Mouse (Mus musculus): ENCODE results near the gene Ltbp1.
"Not testable (repeated sequence)": the region's sequence is repeated elsewhere in the genome, so short reads cannot be mapped to it uniquely, and the experiment has no call there.

The Ltbp1 gene

GRCm38 (mm10) chr17:75110252-75111205, 105.2 kb downstream of the Ltbp1 start:
- DNase-seq (ENCODE audit: low spot score in 2 of 2): no peak

DNA sequence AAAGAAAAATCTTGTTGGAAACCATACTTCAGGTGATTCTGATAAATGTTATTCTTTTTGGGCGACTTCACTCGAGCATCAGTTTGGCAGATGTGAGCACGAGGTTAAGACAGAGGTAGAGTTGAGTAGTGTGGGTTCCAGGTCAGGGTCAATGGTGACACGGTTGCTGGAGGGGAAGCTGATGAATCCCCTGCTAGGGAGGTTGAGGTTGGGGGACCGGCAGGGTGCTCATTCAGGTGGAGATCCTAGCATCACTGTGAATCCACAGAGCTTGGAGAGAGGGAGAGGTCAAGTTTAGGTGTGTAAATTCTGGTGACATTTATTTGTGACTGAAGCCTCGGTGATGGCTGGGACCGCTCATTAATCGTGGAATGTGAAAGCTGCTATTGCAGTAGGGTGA, 110.2 kb downstream of the Ltbp1 start:
- DNase-seq (ENCODE audit: low spot score in 2 of 2): no peak

DNA sequence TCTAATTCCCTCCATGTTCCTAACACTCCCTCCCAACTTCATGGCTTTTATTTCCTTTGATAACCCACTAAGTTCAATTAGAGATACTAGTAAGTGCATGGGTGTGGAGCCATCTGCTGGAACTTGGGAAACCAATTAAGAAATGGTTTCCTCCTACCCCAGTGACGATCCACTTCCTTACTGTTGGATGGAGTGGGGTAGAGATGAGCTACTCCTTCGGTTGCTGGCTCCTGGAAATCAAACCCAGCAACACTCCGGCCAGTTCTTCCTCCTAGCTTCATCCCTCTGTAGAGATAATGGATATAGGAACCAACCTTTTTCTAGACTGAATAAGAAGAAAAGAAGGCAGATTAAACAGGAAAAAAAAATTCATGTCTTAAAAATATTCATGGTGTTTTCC, 113.5 kb downstream of the Ltbp1 start:
- no peak for DNase-seq (ENCODE audit: low spot score in 2 of 2)

DNA sequence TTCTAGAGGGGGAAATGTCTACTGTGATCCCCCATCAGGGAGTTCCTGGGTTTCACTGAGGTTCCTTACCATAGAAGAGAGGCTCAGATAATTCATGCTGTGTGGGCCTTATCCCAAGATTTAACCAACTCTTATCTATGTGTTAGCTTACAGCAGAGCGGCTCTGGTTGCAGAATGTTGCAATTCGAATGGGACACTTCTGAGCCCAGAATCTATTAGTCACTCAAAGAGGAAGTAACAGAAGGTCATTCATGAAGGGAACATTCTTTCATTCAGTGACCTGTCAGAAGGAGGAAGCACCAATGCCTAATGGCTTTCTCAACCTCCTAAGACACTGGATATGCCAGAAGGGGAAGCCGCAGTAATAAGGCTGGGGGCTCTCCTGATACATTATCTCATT, 114.1 kb downstream of the Ltbp1 start:
- DNase-seq (ENCODE audit: low spot score in 2 of 2): no peak

- DNase-seq (ENCODE audit: low spot score in 2 of 2): no peak
These were observed 114.7 kb downstream of the Ltbp1 start for GRCm38 (mm10) chr17:75120071-75120470.

GRCm38 (mm10) chr17:75122584-75123282, 117.4 kb downstream of the Ltbp1 start:
- DNase-seq (ENCODE audit: low spot score in 2 of 2): no peak

DNA sequence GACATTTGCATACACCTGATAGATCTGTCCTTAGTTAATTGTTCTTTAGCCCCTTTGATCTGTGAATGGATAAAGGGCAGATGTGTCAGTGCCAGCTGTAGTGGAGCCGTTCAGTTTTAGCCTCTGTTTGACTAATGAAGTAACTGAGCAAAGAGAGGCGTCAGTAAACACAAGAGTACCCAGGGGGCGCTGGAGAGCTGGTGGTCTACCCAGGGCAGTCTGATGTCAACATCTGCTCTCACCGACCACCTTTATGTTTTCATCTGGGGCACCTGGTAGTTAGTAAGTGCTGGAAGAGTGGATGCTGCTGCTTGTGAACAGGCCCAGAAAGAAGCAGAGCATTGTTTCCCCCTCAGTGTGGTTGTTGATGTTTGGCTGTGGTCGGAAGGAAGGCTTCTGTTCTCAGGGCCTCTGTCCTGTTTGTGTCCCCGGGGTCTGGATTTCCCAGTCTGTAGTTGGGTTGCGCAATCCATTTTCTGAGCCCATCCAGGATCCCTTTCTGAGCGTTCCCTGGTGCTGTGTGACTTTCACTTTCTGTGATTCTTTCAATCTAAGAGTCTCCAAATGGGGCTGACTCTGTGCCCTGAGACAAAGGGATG, 123.1 kb downstream of the Ltbp1 start:
- no peak for DNase-seq (ENCODE audit: low spot score in 2 of 2)

GRCm38 (mm10) chr17:75133983-75134382, 128.6 kb downstream of the Ltbp1 start:
- no peak for DNase-seq (ENCODE audit: low spot score in 2 of 2)

GRCm38 (mm10) chr17:75139731-75140130, 134.4 kb downstream of the Ltbp1 start:
- DNase-seq (ENCODE audit: low spot score in 2 of 2): no peak

DNA sequence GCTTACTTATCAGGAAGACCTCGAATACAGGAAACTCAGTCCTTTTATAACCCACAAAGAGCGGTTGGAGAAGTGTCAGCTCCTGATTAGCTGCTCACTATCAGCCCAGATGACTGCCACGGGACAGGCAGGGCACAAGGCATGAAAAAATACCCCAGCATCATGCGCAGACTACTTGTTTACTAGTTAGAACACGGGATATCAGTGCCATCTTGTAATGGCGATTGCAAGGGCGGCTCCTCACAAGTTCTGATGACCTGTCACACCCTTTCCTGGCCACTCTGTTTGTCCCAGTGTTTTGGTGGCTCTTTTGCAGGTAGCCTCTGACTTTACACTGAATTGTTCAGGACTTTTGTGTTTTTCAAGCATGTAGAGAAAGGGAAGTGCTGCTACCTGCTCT, 137.5 kb downstream of the Ltbp1 start:
- DNase-seq (ENCODE audit: low spot score in 2 of 2): not testable (repeated sequence)

GRCm38 (mm10) chr17:75143927-75144326, 138.6 kb downstream of the Ltbp1 start:
- no peak for DNase-seq (ENCODE audit: low spot score in 2 of 2)

- no peak for DNase-seq (ENCODE audit: low spot score in 2 of 2)
These were observed 141.8 kb downstream of the Ltbp1 start for GRCm38 (mm10) chr17:75147218-75147617.

DNA sequence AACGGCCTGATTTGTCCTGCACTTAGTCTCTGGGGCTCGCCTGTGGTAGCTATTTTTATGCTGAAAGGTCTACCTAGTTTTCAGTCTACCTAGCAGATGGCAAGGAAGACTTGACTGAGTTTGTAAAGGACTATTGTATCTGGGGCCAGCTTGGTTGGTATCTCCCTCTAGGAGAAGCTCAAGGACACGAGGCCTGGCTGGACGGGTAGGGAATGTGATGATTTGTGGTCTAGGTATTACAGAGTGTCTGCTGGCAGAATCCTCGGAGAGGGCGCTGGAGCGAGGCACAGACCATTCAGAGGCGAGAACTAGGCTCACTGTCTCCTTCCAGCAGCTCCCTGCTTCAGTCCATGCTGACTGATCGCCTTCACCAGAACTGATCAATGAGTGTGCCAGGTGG, 146.4 kb downstream of the Ltbp1 start:
- DNase-seq (ENCODE audit: low spot score in 2 of 2): no peak

DNA sequence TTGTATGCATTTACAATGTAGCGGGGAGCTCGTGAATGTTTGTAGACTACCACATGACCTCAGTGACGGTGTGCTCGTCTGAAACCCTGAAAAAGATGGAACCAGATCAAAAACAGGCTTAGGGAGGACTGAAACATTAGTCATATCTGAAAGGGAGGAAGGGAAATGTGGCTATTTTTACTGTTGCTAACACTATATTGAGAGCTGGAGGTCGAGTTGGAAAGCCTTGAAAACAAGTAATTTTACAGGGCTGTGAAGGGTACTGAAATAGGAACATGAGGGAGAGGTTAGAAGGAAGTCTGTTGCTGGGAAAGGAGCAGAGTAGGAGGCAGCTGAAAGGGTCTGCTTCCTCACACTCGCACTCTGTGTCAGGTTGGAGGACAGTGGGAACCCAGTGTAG, 147.7 kb downstream of the Ltbp1 start:
- DNase-seq (ENCODE audit: low spot score in 2 of 2): no peak

GRCm38 (mm10) chr17:75158385-75158784, 153.0 kb downstream of the Ltbp1 start:
- no peak for DNase-seq (ENCODE audit: low spot score in 2 of 2)

DNA sequence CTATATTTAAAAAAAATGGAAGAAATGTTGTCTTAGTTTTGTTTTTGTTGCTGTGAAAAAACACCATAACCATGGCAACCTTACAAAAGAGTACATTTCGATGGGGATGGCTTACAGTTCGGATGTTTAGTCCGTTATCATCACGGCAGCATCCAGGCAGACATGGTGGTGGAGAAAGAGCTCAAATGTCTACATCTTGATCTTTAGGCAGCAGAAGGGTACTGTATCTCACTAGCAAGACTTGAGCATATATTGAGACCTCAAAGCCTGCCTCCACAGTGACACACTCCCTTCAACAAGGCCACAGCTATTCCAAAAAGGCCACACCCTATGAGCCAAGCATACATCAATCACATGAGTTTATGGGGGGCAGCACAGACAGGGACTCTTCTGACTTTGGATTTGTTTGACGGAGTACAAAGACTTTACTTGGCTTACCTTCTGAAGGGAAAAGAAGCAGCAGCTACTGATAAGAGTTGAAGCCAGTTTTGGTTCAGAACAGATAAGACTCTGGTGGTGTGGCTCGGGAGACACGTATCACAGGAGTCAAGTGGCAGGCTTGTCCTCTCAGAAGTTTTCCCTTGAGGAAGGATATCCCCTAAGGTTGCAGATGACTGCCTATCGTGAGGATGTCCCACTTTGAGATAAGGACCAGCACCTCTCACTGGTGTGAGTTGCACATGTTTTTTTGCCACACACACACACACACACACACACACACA, 153.9 kb downstream of the Ltbp1 start:
- DNase-seq (ENCODE audit: low spot score in 2 of 2): no peak

- no peak for DNase-seq (ENCODE audit: low spot score in 2 of 2)
These were observed 155.7 kb downstream of the Ltbp1 start for GRCm38 (mm10) chr17:75161062-75161461.

DNA sequence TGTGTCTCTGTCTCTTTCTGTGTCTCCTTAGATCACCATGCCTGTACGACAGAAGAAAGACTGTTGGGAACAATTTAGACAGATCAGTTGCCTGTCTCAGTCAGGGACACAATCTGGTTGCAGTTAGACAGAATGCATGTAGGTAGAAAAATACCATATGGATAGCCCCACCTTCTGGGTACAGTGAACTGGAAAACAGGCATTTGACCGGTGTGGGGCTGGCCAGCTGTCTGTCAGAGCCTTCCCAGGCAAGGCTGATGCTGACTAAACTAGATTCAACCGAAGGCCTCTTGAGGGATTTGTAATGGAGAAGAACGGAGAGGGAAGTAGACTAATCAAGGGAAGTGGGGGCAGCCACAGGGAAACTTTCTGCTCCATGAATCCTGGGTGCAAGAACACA, 156.6 kb downstream of the Ltbp1 start:
- no peak for DNase-seq (ENCODE audit: low spot score in 2 of 2)

- DNase-seq (ENCODE audit: low spot score in 2 of 2): no peak
These were observed 159.2 kb downstream of the Ltbp1 start for GRCm38 (mm10) chr17:75164566-75164965.

- no peak for DNase-seq (ENCODE audit: low spot score in 2 of 2)
These were observed 163.3 kb downstream of the Ltbp1 start for GRCm38 (mm10) chr17:75168572-75169200.

DNA sequence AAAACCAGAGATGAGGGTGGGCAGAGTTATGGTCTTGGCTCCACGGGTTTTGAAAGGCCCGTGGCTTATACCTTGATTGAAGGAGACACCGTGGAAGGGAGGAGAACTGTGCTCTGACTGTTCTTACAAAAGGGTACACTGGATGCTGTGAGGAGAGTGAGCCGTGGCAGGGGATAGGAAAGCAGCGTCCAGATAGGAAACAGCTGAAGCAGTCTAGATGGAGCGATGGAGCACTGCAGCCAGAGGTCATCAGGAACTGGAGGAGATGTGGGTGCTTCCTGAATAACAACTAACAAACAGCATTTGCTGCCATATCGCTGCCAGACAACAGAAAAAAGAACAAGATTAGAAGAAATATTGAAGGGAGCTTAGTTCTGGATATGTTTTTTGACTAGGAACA, 166.3 kb downstream of the Ltbp1 start:
- no peak for DNase-seq (ENCODE audit: low spot score in 2 of 2)

All from natural killer cell, adult 2 months (primary cell).